Mouse (Mus musculus) kidney, postnatal 0 days (tissue): ENCODE measurements around the gene Gm28374. TPM values are rescaled to one million over a fixed set of nuclear protein-coding genes. Genes with fewer than 3 reads are reported as not detected.
A peak's percentile ranks its signal among the peaks of the same experiment; 100 is the strongest.

Experiments used
- ATAC-seq: fragments of 200-750 bp; cut with Nextera tagmentation; replicated peaks from 2 replicates; pipeline ENCODE4 v1.8.0; 2017; ENCODE audit warnings: low read depth, moderate number of reproducible peaks, moderate TSS enrichment, moderate library complexity; ENCODE audit not compliant: low FRiP score
- DNase-seq: peaks from one replicate; pipeline ENCODE4 v3.0.0-alpha.2; 2016; ENCODE audit warnings: low spot score
- H3K27ac ChIP-seq: fragments of 300-500 bp; sonication (generic); 2 replicates; pipeline ENCODE4 v1.5.1; 2014; ENCODE audit warnings: mild to moderate bottlenecking
- H3K27me3 ChIP-seq: fragments of 300-500 bp; sonication (generic); 2 replicates; pipeline ENCODE4 v1.6.1; 2014; ENCODE audit warnings: low read length, mixed read lengths; ENCODE audit not compliant: insufficient read depth
- H3K36me3 ChIP-seq: fragments of 300-500 bp; sonication (generic); 2 replicates; pipeline ENCODE4 v1.6.1; 2014; ENCODE audit warnings: low read length, mixed read lengths; ENCODE audit not compliant: insufficient read depth
- H3K4me1 ChIP-seq: fragments of 300-500 bp; sonication (generic); replicated peaks from 2 replicates; pipeline ENCODE4 v1.6.1; 2014; ENCODE audit warnings: antibody characterized with exemption, low read length, mixed read lengths; ENCODE audit not compliant: insufficient read depth
- H3K4me2 ChIP-seq: fragments of 300-500 bp; sonication (generic); 2 replicates; pipeline ENCODE4 v1.6.1; 2014; ENCODE audit warnings: mild to moderate bottlenecking, low read length, moderate library complexity, mixed read lengths
- H3K4me3 ChIP-seq: fragments of 300-500 bp; sonication (generic); replicated peaks from 2 replicates; pipeline ENCODE4 v1.5.1; 2014; ENCODE audit warnings: low read depth, low read length
- H3K9ac ChIP-seq: fragments of 300-500 bp; sonication (generic); 2 replicates; pipeline ENCODE4 v1.6.1; 2014; ENCODE audit warnings: low read depth, low read length
- H3K9me3 ChIP-seq: fragments of 300-500 bp; sonication (generic); replicated peaks from 2 replicates; pipeline ENCODE4 v1.6.1; 2016; ENCODE audit warnings: low read length, inconsistent platforms, mixed read lengths
- CTCF ChIP-seq: IDR thresholded peaks from 2 replicates; pipeline ENCODE4 v1.5.1; 2016; ENCODE audit warnings: antibody characterized with exemption, low read depth, mild to moderate bottlenecking, moderate library complexity
- WGBS: fragments of 180-500 bp; shearing (Covaris S2); extraction: QIAGEN DNeasy Blood & Tissue Kit; methylation state at CpG from one replicate; pipeline ENCODE4 v1.1.7; 2014; 5-methylcytosine and 5-hydroxymethylcytosine counted together
- polyA plus RNA-seq: library from polyadenylated mRNA; unstranded; fragments of >200 nt; fragmentation: Nextera tagmentation; extraction: Ambion mirVana; gene quantifications from 2 replicates; pipeline ENCODE4 v1.2.1, GENCODE M21; 2015

The Gm28374 gene
- polyA plus RNA-seq, 1 experiment from 2014 or later = 0.70 TPM

DNA sequence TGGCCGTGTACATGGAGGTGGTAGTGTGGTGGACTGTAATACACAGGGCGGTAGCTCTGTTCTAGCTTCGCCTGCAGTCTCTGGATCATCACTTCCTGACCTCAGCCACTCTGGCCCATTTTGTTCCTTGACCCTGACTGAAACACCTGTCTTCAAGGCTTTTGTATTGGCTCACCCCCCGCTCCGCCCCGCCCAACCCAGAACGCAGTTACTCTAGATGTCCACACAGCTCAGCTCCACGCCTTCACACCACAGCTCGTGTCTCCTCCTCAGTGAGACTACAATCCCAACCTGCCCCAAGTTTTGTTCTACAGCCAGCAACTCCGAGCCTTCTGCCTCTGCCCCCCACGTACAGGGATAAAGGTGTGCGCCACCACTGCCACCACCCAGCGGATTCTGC lies 6.8 kb upstream of the Gm28374 start:
- DNase-seq = no peak
- Histone ChIP-seq H3K4me1 (0 out of 2 replicates have a peak, but pooled peaks cover 4% of the 10 kb centered on the region), H3K9ac (no peak overlapping the region), H3K4me2 (no peak overlapping the region), H3K9me3 (no peaks in the 10 kb centered on the region), H3K36me3 (peaks cover 17% of the 10 kb centered on the region), H3K27ac (no peak overlapping the region), H3K4me3 (no peak overlapping the region), H3K27me3 (no peaks in the 10 kb centered on the region)
- WGBS = 92% methylated on average over 13 of the region's 13 CpGs
- TF ChIP-seq CTCF = no peak
- ATAC-seq = no peak

DNA sequence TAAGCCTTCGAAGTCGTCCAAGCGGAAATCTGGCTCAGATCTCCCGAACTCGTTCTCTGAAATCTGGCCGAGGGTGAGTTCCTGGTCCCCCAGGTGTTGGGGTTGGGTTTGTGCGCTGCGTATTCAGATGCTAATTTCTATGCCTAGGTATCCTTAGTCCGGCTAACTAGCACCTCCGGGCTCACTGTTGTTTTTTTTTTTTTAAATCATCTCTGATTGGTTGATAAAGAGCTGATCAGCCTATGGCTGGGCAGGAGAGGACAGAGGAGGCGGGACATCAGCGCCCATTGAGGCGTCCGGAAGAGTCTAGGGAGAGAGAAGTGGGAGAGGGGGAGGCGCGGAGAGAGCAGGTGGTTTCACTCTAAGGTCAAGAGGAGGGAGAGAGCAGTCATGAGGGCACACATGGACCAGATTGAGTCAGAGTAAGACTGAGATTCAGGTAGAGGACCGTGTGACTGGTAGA lies 3.4 kb upstream of the Gm28374 start:
- H3K9me3 ChIP-seq = no peaks in the 10 kb centered on the region
- no peaks in the 10 kb centered on the region for H3K27me3 ChIP-seq
- peaks cover 26% of the 10 kb centered on the region for H3K36me3 ChIP-seq
- peak overlapping the region; percentile 70 for H3K27ac ChIP-seq
- no peak for TF ChIP-seq CTCF
- H3K9ac ChIP-seq = peak overlapping the region; percentile 48
- H3K4me2 ChIP-seq = peak overlapping the region; percentile 85
- under 1% methylated on average over 17 of the region's 17 CpGs for WGBS
- H3K4me3 ChIP-seq = peak overlapping the region; percentile 70
- H3K4me1 ChIP-seq = 0 out of 2 replicates have a peak, but pooled peaks cover 6% of the 10 kb centered on the region
- DNase-seq (peak; percentile 92), ATAC-seq (peak; percentile 78)

DNA sequence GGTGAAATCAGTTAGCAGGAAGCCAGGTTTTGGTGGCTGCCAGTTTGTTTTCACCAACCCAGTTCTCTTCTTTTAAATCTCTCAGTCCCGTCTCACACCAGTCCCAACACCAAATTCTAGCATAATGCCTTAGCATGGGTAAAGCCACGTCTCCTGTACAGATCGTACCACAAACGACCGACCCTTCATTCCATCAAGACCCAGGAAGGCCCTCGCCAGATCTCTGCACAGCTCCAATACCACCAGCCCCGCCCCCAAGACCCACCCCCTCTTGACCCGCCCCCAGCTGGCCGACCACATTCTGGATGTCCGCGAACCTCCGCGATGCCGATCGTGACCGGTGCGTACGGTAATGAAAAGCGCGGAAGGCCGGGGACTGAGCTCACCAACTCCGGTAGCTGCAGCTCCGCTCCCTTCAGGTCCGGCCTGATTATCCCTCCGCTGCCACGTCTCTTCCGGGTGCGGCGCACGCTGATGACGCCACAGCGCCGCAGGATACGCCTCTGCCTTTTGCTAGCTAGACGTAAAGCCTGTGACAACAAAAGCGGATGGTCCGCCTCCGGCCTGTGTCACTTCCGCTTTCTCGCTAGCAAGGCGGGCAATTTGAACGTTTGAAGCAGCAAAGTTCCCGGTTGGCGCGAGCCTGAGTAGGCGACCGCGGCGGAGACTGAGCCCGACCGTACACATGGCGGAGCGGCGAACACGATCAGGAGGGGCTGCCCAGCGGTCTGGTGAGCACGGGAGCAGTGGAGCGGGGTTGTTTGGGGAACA lies 2.6 kb upstream of the Gm28374 start, which contains the start of the genes Zfpl1 and Cdca5:
TSS of gene Zfpl1 (minus strand) at position 479 of the 771 bp plus-strand sequence.
TSS of gene Cdca5 (plus strand) at position 506 of the 771 bp plus-strand sequence.
- WGBS = under 1% methylated on average over 58 of the region's 58 CpGs
- TF ChIP-seq CTCF = no peak
- DNase-seq = peak; percentile 98

DNA sequence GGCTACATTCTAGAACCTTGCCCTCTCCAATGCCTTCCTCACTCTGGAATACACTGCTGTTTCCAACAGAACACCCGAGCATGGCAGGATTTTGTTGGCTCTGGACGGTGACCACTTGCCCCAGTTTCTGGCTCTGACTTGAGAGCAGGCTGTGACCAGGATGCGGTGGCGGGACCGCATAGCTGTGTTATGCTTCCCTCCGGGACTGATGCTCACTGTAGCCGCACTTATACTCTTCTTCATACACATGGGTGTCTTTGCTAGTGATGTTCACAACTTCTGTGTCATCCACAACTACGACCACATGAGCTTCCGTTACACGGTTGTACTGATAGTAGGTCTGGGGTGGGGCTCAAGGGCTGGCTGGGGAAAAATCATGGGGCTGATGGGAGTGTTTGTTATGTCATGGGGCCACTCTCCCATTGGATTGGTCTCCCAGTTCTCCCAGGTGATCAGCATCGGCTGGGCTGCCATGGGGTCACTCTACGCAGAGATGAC lies 2.0 kb downstream of the Gm28374 start, which contains the start of gene Tmem262:
TSS of gene Tmem262 (plus strand) at position 51 of the 498 bp plus-strand sequence.
- Histone ChIP-seq H3K4me1 (peaks cover 15% of the 10 kb centered on the region), H3K9ac (no peak within 1 kb of the TSS), H3K36me3 (peaks cover 28% of the 10 kb centered on the region), H3K9me3 (no peaks in the 10 kb centered on the region), H3K27ac (no peak within 1 kb of the TSS), H3K4me3 (no peak within 1 kb of the TSS), H3K4me2 (no peak within 1 kb of the TSS), H3K27me3 (no peaks in the 10 kb centered on the region)
- no peak for ATAC-seq
- WGBS = 96% methylated on average over 12 of the region's 12 CpGs
- DNase-seq = no peak
- no peak for TF ChIP-seq CTCF

More for the DNA sequence above, 2.6 kb upstream of the Gm28374 start, which contains the start of the genes Zfpl1 and Cdca5:
- 0 out of 2 replicates have a peak, but pooled peaks cover 6% of the 10 kb centered on the region for H3K4me1 ChIP-seq
- H3K4me3 ChIP-seq = peak within 1 kb of the TSS; percentile 70
- peak within 1 kb of the TSS; percentile 92 for H3K4me2 ChIP-seq
- no peaks in the 10 kb centered on the region for H3K9me3 ChIP-seq
- peak within 1 kb of the TSS; percentile 75 for H3K9ac ChIP-seq
- ATAC-seq = peak; percentile 88
- H3K36me3 ChIP-seq = peaks cover 28% of the 10 kb centered on the region
- no peaks in the 10 kb centered on the region for H3K27me3 ChIP-seq
- H3K27ac ChIP-seq = peak within 1 kb of the TSS; percentile 70

DNA sequence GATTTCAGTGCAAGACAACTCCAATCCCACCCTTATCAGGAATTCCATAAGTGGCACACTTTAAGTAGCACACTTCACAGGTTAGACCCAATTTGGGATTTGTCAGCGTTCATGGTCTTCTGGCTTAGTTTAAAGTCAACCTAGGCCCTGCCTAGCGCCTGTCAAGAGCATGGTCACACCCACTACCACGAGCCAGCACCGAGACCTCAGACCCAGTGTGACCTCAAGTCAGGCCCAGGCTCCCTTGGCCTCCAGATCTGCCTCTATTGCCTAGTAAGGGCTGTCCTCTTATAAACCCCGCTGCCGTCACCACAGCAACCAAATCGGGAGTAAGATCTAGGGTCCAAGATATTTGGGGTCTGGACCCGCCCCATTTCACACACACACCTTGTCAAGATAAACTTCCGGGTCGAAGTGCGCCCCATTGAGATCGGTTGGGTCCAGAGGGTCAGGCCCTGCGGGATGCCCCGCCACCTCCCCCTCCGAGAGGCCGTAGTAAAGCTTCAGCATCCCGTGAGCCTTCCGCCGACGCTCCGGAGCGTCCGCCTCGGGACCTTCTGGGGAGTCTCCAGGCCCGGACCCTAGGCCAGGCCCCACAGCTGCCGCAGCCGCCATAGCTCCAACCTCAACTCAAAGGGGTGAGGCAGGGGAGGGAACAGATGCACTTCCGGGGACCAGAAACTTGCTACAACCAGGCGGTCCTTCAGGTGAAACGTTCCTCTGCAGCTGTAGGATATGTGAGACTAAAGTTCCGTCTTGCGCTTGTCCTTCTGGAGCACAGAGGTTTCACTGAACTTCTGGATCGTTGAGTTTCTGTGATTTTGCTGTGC lies 5.3 kb downstream of the Gm28374 start, which contains the start of gene Vps51:
TSS of gene Vps51 (minus strand) at position 668 of the 830 bp plus-strand sequence.
- WGBS = under 1% methylated on average over 33 of the region's 33 CpGs
- H3K27ac ChIP-seq = peak within 1 kb of the TSS; percentile 85
- no peaks in the 10 kb centered on the region for H3K27me3 ChIP-seq
- peak within 1 kb of the TSS; percentile 89 for H3K4me3 ChIP-seq
- TF ChIP-seq CTCF = no peak
- H3K9me3 ChIP-seq = no peaks in the 10 kb centered on the region
- H3K4me1 ChIP-seq = peaks cover 9% of the 10 kb centered on the region
- peak within 1 kb of the TSS; percentile 83 for H3K9ac ChIP-seq
- H3K4me2 ChIP-seq = peak within 1 kb of the TSS; percentile 91
- H3K36me3 ChIP-seq = peaks cover 28% of the 10 kb centered on the region
- DNase-seq (peak; percentile 97), ATAC-seq (peak; percentile 83)
